Mouse (Mus musculus): ENCODE measurements around the gene Olfr669.

GRCm38 (mm10) chr7:104927957-104928356, 6.1 kb upstream of the Olfr669 start, which contains the start of gene Olfr668:
- TF ChIP-seq CTCF (IDR thresholded peaks at IDR 0.05; ENCODE audit: extremely low read depth, insufficient read depth, insufficient read length, insufficient replicate concordance) (no peak), POLR2A (IDR thresholded peaks at IDR 0.05; ENCODE audit: low read depth, low read length) (no peak)
